Mouse (Mus musculus) liver, embryonic 14.5 days (tissue): Measurements from ENCODE around the gene Tmem181a.
"Not testable (repeated sequence)": the region's sequence is repeated elsewhere in the genome, so short reads cannot be mapped to it uniquely, and the experiment has no call there.

Experiments
- CTCF ChIP-seq: IDR thresholded peaks from 2 replicates; pipeline ENCODE4 v1.5.1; 2016; ENCODE audit warnings: antibody characterized with exemption, low read depth, control low read depth
- EP300 ChIP-seq: IDR thresholded peaks from 2 replicates; pipeline ENCODE4 v1.6.1; 2016; ENCODE audit warnings: antibody characterized with exemption, low read depth

DNA sequence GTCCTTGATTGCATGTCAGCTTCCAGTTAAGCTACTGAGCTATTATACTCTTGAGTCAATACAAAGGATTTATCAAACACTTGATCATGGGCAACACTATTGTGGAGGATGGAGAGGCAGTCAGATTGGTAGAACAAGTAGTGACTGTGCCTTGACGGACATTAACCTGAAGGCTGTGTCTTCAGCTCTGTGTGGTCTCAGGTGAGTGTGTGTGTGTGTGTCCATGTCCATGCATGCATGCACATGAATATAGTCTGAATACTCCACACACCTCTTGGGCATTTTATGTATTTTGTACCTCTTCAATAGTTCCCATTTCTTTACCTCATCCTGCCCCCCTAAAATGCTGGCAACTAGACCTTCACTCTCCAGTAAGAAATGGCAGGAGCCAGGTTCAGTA is 5.4 kb upstream of the Tmem181a start:
- TF ChIP-seq CTCF, EP300: not testable (repeated sequence)
